Mouse (Mus musculus) inflammation-experienced regulatory T-cells, adult 6 months (primary cell): ENCODE results near the gene Scgb2b3. TPM values are rescaled to one million over a fixed set of nuclear protein-coding genes. Genes with fewer than 3 reads are reported as not detected.

Source experiments
- ATAC-seq: one replicate; pipeline ENCODE4 v1.8.0; 2017
- polyA plus RNA-seq, 3 experiments: library from polyadenylated mRNA; unstranded; fragments of 100-300 nt; shearing (Covaris generic); gene quantifications; one replicate each; pipeline ENCODE4 v1.2.1; 2017

Gene Scgb2b3
- polyA plus RNA-seq: not detected

DNA sequence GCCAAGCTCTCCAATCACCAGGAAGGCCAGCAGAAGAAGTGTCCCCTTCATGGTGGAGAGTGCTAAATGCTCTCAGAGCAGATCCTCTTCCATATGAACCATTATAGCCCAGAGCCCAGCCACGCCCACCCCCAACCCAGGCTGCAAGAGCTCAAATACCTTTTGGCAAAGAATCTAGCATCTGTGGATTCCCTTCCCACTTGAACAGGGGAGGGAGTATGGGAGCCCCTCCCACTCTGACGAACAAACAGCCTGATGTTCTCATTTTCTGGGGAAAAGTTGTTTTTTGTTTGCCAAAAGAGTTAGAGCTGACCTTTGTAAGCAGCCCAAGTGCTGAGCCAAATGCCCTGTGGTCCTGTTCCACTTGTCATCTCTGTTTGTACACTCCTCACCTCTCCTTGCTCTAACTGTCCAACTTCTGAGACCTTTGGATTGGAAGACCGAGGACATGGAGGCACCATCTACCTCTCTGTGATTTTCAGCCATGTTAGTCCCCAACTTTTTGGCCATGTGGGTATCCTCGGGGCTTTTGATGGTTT, at the start of gene Scgb2b3:
TSS of gene Scgb2b3 (minus strand) at position 51 of the 539 bp plus-strand sequence.
- ATAC-seq: no peak

DNA sequence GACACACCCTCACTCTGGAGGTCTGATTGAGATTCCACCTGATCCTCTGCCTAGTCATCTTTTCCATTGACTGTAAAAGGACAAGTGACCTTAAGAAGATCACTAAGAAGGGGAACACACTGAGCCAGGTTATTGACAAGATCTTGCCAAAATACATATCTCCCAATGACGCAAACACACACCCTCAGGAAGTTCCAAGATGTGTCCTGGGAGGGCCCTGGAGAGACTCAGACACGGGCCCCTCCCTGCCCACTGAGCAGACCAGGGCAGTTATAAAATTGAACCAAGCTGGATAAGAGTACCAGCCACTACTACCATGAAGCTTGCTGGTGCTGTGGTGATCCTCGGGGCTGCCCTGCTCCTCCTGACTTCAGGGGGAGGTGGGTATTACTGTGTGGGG, 13.4 kb upstream of the Scgb2b3 start, which contains the start of gene Scgb1b3:
TSS of gene Scgb1b3 (plus strand) at position 301 of the 400 bp plus-strand sequence.
- ATAC-seq: no peak

Other genes with a start within 250 kb of the Scgb2b3 start
- 10 to 100 TPM in 1 of 3 experiments, 1 to 10 TPM in 2; 3.1 to 11.0 (median 8.1) TPM for gene Hpn, start 246.8 kb downstream of the Scgb2b3 start, polyA plus RNA-seq
- under 1 TPM in 1 of 3 experiments, not detected in 2; 0.30 TPM for gene Scn1b, start 235.1 kb downstream of the Scgb2b3 start, polyA plus RNA-seq
- gene Gramd1a, start 206.2 kb downstream of the Scgb2b3 start, polyA plus RNA-seq: 100 to 1,000 TPM in 1 of 3 experiments, 10 to 100 TPM in 2; 70.7 to 113 (median 98.7) TPM
- not detected for gene Scgb2b2, start 71.6 kb downstream of the Scgb2b3 start, polyA plus RNA-seq
- gene Scgb1b2, start 70.3 kb downstream of the Scgb2b3 start, polyA plus RNA-seq: not detected
- not detected for gene Scgb1b3, start 13.5 kb upstream of the Scgb2b3 start, polyA plus RNA-seq